Mouse (Mus musculus) heart, embryonic 11.5 days (tissue): ENCODE data around the gene Cog8. TPM values are rescaled to one million over a fixed set of nuclear protein-coding genes. Genes with fewer than 3 reads are reported as not detected.

Source experiments
- ATAC-seq: fragments of 200-750 bp; cut with Nextera tagmentation; replicated peaks from 2 replicates; pipeline ENCODE4 v1.8.0; 2017; ENCODE audit warnings: moderate library complexity; ENCODE audit not compliant: insufficient number of reproducible peaks, low FRiP score, low TSS enrichment
- H3K27ac ChIP-seq: fragments of 300-500 bp; sonication (generic); 2 replicates; pipeline ENCODE4 v1.5.1; 2014; ENCODE audit warnings: mild to moderate bottlenecking, low read depth, low read length
- H3K27me3 ChIP-seq: fragments of 300-500 bp; sonication (generic); 2 replicates; pipeline ENCODE4 v1.6.1; 2014; ENCODE audit warnings: mild to moderate bottlenecking, low read length, mixed read lengths; ENCODE audit not compliant: control insufficient read depth, insufficient read depth
- H3K36me3 ChIP-seq: fragments of 300-500 bp; sonication (generic); 2 replicates; pipeline ENCODE4 v1.6.1; 2014; ENCODE audit warnings: mild to moderate bottlenecking, low read length, moderate library complexity, mixed read lengths; ENCODE audit not compliant: control insufficient read depth, insufficient read depth
- H3K4me1 ChIP-seq: fragments of 300-500 bp; sonication (generic); 2 replicates; pipeline ENCODE4 v1.6.1; 2014; ENCODE audit warnings: low read length; ENCODE audit not compliant: control insufficient read depth, insufficient read depth
- H3K4me2 ChIP-seq: fragments of 300-500 bp; sonication (generic); 2 replicates; pipeline ENCODE4 v1.6.1; 2014; ENCODE audit warnings: mild to moderate bottlenecking, moderate library complexity
- H3K4me3 ChIP-seq: fragments of 300-500 bp; sonication (generic); 2 replicates; pipeline ENCODE4 v1.5.1; 2014; ENCODE audit warnings: low read depth, low read length
- H3K9ac ChIP-seq: fragments of 300-500 bp; sonication (generic); 2 replicates; pipeline ENCODE4 v1.6.1; 2014; ENCODE audit warnings: mild to moderate bottlenecking, low read depth, low read length, moderate library complexity
- H3K9me3 ChIP-seq: fragments of 300-500 bp; sonication (generic); replicated peaks from 2 replicates; pipeline ENCODE4 v1.6.1; 2016; ENCODE audit warnings: low read length; ENCODE audit not compliant: control insufficient read depth
- WGBS: fragments of 180-500 bp; shearing (Covaris S2); extraction: QIAGEN DNeasy Blood & Tissue Kit; methylation state at CpG from one replicate; pipeline ENCODE4 v1.1.7; 2014; ENCODE audit not compliant: insufficient replicate concordance; 5-methylcytosine and 5-hydroxymethylcytosine counted together
- polyA plus RNA-seq: library from polyadenylated mRNA; unstranded; fragments of >200 nt; fragmentation: Nextera tagmentation; extraction: Ambion mirVana; gene quantifications from 2 replicates; pipeline ENCODE4 v1.2.1, GENCODE M21; 2014

Gene Cog8
- polyA plus RNA-seq, 1 experiment from 2014 or later: 31.5 TPM

DNA sequence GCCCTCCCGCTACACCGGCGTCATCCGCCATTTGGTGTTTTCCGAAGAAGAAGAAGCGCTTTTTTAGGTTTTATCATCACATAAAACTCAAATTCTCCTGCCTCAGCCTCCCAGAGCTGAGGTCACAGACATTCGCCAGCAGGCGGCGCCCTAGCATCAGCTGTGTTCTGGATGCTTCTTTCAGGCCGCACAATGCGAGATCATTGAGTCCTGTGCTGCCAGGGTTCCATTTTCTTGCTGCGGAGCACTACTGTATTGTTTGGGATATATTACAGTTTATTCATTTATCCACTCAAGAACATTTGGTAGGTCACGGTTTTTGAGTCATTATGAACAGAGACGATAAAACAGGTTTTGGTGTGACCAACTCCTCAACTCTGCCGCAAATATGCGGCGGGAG lies 28.9 kb upstream of the Cog8 start:
- H3K36me3 ChIP-seq: peaks cover 41% of the 10 kb centered on the region

DNA sequence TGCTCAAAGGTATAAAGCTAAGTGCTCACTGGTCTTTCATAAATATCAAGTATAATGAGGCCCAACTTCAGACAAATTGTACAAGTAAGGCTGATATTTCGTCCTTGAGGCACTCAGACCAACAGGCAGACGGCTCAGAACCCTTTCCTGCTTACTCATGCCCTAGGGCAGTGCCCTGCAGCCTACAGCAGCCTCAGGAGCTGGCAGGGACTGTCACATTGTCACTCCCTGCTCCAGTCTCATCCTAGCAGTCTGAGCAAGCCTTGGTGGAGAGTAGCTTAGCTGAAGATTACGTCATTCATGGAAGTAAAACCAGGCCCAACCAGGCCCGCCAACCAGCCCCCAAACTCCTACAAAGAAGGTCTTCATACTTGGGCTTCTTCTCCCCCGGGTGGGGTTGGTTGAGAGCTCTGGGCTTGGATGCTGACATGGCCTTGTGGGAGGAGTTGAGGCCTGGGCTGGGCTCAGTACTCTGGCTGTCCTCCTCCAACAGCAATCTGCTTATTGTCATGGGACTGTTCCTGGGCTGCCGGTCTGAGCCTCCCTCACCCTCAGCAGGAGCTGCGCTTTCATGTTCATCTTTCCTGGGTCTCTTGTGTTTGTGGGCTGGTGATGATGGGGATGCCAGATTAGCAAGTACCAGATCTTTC lies 19.9 kb upstream of the Cog8 start:
- no peaks in the 10 kb centered on the region for H3K27me3 ChIP-seq
- H3K36me3 ChIP-seq: peaks cover 40% of the 10 kb centered on the region
- H3K9me3 ChIP-seq: no peaks in the 10 kb centered on the region
- no peak overlapping the region for H3K27ac ChIP-seq
- no peak for ATAC-seq
- H3K4me1 ChIP-seq: 0 out of 2 replicates have a peak, but pooled peaks cover 4% of the 10 kb centered on the region
- WGBS: 84% methylated on average over 7 of the region's 7 CpGs
- H3K9ac ChIP-seq: no peak overlapping the region
- no peak overlapping the region for H3K4me2 ChIP-seq
- H3K4me3 ChIP-seq: no peak overlapping the region

More for the DNA sequence above, 28.9 kb upstream of the Cog8 start:
- Histone ChIP-seq H3K4me3 (no peak overlapping the region), H3K4me2 (no peak overlapping the region), H3K4me1 (no peaks in the 10 kb centered on the region), H3K9me3 (no peaks in the 10 kb centered on the region), H3K9ac (no peak overlapping the region), H3K27ac (no peak overlapping the region), H3K27me3 (no peaks in the 10 kb centered on the region)
- no peak for ATAC-seq
- 98% methylated on average over 17 of the region's 17 CpGs for WGBS

DNA sequence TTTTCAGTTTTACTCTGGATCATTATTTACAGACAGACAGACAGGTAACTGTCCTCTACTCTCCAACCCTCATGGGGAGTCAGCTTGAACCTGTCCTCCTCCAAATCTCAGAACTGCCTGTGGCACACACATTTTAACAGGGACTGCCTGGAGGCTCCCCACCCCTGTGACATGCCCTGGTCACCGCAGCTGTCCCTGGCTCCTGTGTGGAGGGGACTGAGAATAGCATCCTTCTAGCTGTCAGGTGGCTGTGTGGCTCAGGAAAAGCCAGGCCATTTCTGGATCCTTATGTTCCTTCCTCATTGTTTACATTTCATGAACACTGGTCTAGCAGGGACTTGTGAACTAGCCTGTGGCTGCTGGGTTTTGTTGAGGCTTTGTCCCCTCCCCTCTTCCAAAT lies 17.6 kb upstream of the Cog8 start:
- Histone ChIP-seq H3K4me1 (0 out of 2 replicates have a peak, but pooled peaks cover 4% of the 10 kb centered on the region), H3K9me3 (no peaks in the 10 kb centered on the region), H3K4me3 (no peak overlapping the region), H3K27me3 (no peaks in the 10 kb centered on the region), H3K27ac (no peak overlapping the region), H3K36me3 (peaks cover 30% of the 10 kb centered on the region), H3K9ac (no peak overlapping the region), H3K4me2 (no peak overlapping the region)
- WGBS: 77% methylated on average over 1 of the region's 1 CpGs
- no peak for ATAC-seq

DNA sequence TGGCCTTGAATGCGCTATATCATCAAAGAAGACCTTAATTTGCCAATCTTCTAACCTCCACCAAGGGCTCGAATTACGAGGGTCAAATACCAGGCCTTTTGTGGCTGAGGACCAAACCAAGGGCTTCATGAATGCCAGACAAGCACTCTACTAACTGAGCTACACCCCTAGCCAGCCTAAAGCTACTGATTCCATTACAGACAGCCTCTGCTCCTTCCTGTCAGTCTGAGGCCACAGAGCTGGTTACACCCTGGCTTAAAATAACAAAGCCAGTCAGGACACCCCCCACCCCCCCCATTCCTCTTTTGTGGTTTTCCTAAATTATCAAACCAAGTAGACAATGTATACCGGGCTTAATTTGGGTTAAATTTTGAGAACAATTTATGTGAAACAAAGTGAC lies 17.2 kb upstream of the Cog8 start:
- no peak for ATAC-seq
- peaks cover 30% of the 10 kb centered on the region for H3K36me3 ChIP-seq
- 0 out of 2 replicates have a peak, but pooled peaks cover 4% of the 10 kb centered on the region for H3K4me1 ChIP-seq
- no peak overlapping the region for H3K4me2 ChIP-seq
- 86% methylated on average over 4 of the region's 4 CpGs for WGBS
- no peaks in the 10 kb centered on the region for H3K27me3 ChIP-seq
- no peak overlapping the region for H3K4me3 ChIP-seq
- H3K9ac ChIP-seq: no peak overlapping the region
- no peaks in the 10 kb centered on the region for H3K9me3 ChIP-seq
- no peak overlapping the region for H3K27ac ChIP-seq

DNA sequence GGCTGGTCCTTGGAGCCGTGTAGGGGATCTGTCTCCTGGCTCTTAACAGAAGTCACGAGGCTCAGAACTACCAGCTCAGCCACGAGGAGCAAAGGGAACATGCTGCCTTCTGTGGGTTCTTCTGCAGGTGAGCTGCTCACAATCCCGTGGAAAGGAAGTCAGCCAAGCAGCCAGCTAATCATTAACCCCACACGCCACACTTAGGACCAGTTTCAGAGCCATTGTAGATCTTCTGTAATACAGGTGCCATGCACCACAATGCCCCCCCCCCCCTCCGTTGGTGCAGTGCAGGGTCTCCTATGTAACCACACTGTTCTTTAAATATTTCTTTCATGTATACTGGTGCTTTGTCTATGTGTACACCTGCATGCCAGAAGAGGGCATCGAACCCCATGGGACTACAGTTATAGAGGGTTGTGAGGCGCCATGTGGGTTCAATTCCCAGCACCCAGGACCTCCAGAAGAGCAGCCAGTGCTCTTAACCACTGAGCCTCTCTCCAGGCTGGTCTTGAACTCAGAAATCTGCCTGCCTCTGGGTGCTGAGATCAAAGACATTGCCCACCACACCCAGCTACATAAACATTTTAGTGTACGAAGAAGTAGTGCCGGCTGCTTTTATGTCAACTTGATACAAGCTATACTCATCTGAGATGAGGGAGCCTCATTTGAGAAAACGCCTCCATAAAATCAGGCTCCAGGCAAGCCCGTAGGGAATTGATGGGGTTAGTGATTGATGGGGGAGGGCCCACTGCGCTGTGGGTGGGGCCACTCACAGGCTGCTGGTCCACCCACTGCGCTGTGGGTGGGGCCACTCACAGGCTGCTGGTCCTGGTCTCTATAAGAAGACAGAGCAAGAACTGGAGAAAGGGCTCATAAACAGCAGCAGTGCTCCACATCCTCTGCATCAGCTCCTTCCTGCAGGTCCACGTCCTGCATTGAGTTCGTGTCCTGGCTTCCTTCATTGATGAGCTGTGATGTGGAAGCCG lies 9.3 kb upstream of the Cog8 start, which contains the start of gene Tmed6:
Tmed6 (minus strand) TSS at position 134 of the 986 bp plus-strand sequence.
- Histone ChIP-seq H3K9ac (no peak within 1 kb of the TSS), H3K27ac (no peak within 1 kb of the TSS), H3K4me3 (no peak within 1 kb of the TSS), H3K4me2 (no peak within 1 kb of the TSS), H3K4me1 (no peaks in the 10 kb centered on the region), H3K36me3 (no peaks in the 10 kb centered on the region), H3K27me3 (no peaks in the 10 kb centered on the region), H3K9me3 (no peaks in the 10 kb centered on the region)
- 0 out of 2 replicates have a peak, but pooled peaks have one; percentile 22 for ATAC-seq
- 54% methylated on average over 17 of the region's 17 CpGs for WGBS

DNA sequence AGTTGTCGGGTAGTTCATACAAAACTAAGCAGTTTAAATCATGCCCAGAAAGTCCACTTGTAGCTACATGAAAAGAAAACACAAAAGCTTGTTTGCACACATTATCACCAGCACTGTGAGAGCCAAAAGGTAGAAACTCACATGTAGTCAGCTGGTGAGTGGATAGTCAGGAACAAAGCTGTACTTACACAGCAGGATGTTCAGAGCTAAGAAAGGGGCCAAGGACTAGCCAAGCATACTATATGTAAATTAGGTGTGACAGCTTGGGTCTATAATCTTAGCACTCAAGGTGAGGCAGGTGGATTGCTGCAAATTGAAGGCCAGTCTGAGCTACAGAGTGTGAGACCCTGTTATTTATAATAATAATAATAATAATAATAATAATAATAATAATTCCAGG lies 6.1 kb upstream of the Cog8 start:
- H3K4me3 ChIP-seq: no peak overlapping the region
- WGBS: 77% methylated on average over 1 of the region's 1 CpGs
- H3K27ac ChIP-seq: no peak overlapping the region
- H3K4me1 ChIP-seq: peaks cover 2% of the 10 kb centered on the region; the same call in 1 of the 2 replicates
- no peaks in the 10 kb centered on the region for H3K27me3 ChIP-seq
- H3K9ac ChIP-seq: no peak overlapping the region
- peaks cover 6% of the 10 kb centered on the region; the same call in 1 of the 2 replicates for H3K36me3 ChIP-seq
- H3K4me2 ChIP-seq: no peak overlapping the region
- no peaks in the 10 kb centered on the region for H3K9me3 ChIP-seq
- no peak for ATAC-seq

DNA sequence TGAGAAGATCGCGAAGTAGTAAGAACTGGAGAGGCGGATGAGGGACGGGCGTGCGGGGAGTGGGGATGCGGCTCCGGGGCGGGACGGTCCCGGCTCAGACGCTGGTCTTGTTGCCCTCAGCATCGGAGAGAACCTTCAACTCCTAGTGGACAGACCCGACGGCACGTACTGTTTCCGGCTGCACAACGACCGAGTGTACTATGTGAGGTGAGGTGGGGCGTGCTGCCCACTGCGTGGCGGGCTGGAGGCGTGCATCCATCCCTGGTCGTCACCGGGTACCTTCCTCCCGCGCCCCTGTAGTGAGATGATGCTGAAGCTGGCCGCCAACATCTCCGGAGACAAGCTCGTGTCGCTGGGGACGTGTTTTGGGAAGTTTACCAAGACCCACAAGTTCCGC lies 482 bp upstream of the Cog8 start:
- under 1% methylated on average over 33 of the region's 33 CpGs for WGBS
- Histone ChIP-seq H3K4me2 (peak overlapping the region; percentile 95), H3K27me3 (no peaks in the 10 kb centered on the region), H3K36me3 (peaks cover 14% of the 10 kb centered on the region), H3K9ac (peak overlapping the region; percentile 82), H3K4me1 (peaks cover 12% of the 10 kb centered on the region), H3K4me3 (peak overlapping the region; percentile 75), H3K9me3 (no peaks in the 10 kb centered on the region), H3K27ac (0 out of 2 replicates have a peak overlapping the region, but pooled peaks have one; percentile 41)
- peak; percentile 33; the same call in 1 of the 2 replicates for ATAC-seq

DNA sequence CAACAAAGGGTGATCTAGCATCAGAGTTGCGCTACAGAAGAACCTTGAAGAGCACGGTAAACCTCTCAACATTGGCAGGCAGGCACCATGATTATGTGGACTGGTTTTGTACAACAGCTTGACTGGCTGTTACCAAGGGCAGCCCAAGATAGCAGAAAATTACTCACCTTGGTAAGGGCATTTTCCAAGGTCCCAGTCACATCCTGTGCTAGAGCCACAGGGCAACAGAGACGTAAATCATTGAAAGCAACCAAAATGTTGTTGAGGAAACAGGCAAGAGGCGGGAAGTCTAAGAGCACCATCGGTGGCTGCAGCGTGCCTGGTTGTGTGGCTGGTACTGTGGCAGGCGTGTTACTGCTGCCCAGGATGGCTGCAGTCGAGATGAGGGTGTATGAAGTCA lies 4.4 kb downstream of the Cog8 start:
- 92% methylated on average over 8 of the region's 8 CpGs for WGBS
- H3K9me3 ChIP-seq: no peaks in the 10 kb centered on the region
- peaks cover 28% of the 10 kb centered on the region for H3K36me3 ChIP-seq
- H3K4me3 ChIP-seq: no peak overlapping the region
- H3K27ac ChIP-seq: no peak overlapping the region
- peaks cover 13% of the 10 kb centered on the region; the same call in 1 of the 2 replicates for H3K4me1 ChIP-seq
- no peaks in the 10 kb centered on the region for H3K27me3 ChIP-seq
- no peak overlapping the region for H3K4me2 ChIP-seq
- no peak overlapping the region for H3K9ac ChIP-seq
- no peak for ATAC-seq
